Mouse (Mus musculus) monocyte, adult 5-6 weeks (primary cell): ENCODE measurements at regions not wholly inside any gene's neighbourhood (a gene's known extent, or its start where the extent isn't known, plus 50 kb on each side); places are given as distances from the start of the nearest gene placed in this dataset.

Experiments used
- ATAC-seq: fragments of 153-309, 156-312 bp; replicated peaks from 2 replicates; pipeline ENCODE4 v1.8.0; 2017; ENCODE audit warnings: mild to moderate bottlenecking; ENCODE audit not compliant: low TSS enrichment, insufficient number of reproducible peaks, severe bottlenecking, poor library complexity, low FRiP score

DNA sequence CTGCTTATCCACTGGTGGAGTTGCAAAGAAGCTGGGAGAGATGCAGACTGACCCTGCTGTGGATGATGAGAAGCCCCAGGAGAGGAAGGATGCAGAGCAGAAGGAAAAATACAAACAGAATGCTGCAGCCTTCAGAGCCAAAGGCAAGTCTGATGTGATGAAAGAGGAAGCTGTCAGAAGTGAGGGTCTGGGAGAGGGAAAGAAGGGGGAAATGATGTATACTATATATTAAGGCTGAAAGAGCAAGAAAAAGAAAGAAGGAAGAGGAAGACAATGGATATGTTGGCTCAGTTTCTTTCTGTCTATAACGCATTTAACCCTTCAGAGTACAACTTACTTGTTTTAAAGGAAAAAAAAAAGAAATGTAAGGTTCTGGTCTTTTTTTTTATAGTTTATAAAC, 225.4 kb downstream of the Gm5447 start:
- no peak for ATAC-seq

- no peak for ATAC-seq
Observed at GRCm38 (mm10) chr13:31204068-31204467, 230.1 kb downstream of the Gm5447 start.

- no peak for ATAC-seq
Observed at GRCm38 (mm10) chr13:31206381-31206780, 232.4 kb downstream of the Gm5447 start.

GRCm38 (mm10) chr13:31207709-31208108, 233.7 kb downstream of the Gm5447 start:
- ATAC-seq: no peak

GRCm38 (mm10) chr13:31223016-31223415, 249.0 kb downstream of the Gm5447 start:
- ATAC-seq: no peak

GRCm38 (mm10) chr13:31240546-31240945, 266.5 kb downstream of the Gm5447 start:
- ATAC-seq: no peak

GRCm38 (mm10) chr13:31248996-31249395, 275.0 kb downstream of the Gm5447 start:
- no peak for ATAC-seq

DNA sequence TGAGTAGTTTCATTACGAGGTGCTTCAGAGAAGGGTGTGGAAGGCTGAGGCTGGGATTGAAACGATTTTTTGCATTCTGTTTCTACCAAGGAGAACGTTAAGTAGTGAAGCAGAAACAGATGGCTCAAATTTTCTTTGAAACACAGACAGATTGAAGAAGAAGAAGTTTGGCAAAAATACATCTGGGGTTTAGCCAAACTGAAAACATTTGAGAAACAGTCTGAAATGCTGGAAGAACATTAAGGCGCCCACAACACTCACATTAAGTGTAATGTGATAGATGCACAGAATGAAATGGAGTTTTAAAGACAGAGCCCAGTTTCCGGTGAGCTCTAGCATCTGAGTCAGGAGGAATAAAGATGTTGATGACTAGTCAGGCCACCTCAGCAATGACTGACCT, 275.5 kb downstream of the Gm5447 start:
- no peak for ATAC-seq

DNA sequence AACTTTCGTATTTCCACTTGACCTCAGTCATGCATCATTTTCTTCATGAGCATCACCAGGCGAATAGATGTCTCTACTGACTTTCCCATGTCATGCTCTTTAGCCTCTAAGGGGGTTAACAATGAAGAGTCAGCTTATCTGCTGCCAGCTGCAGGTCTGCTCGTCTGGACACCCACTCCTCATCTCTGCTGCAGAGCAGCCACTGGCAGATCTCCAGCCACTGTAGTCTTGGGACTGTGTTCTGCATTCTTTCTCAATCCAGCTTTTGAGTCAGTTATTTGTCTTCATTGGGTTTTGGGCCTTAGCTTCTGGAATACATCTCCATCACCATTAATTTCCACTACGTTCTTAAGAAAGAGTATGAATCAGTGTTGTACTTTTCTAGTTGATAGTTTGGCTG, 280.0 kb downstream of the Gm5447 start:
- ATAC-seq: no peak

DNA sequence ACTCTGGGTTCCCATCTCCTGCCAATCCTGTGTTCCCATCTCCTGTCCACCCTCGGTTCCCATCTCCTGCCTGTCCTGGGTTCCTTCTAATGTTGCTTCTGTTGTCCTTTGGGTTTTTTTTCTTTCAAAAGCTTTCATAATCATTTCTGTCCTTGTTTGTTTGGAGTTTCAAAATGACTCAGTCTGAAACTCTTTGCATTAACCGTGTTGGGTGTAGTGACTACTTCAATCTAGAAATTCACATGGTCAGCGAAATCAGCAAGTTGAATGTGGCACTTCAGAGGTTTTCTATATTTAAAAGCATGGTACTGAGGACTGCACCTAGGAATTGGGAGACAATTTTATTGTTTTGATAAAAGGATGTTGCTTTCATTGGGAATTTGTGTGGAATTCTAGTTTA, 280.7 kb downstream of the Gm5447 start:
- no peak for ATAC-seq

DNA sequence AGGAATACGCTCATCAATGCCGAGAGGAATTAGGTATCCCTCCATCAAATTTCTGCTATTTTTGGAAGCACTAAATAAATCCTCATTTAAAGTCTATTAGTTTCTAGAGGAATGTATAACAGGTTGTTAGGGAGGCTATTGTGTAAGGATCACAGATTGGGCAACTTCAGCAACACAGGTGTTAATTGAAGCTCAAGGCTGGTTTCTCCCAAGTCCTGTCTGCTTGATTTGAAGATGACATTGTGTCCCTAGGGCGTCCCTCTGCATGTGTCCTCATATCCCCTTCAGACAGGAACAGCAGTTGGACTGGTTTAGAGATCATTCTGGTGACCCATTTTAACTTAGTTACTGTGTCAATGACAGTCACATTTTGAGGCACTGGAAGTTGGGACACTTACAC, 281.5 kb downstream of the Gm5447 start:
- ATAC-seq: no peak

DNA sequence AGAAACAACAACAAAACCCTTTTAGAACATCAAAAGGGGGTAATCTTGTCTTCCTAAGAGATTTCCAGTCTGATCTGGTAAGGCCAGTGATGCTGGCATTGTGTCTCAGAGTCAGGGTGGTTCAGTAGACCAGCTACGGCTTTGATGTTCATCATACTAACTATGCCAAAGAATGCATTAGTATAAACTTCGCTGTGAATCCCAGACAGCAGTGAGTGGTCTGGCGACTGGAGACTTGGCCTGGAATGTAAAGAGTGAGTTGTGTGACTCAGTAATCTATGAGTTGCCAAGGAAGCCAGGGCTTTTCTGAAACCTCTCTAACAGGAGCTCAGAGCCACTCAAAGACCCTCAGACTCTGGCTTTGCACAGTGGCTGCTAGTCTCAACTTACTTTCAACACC, 288.1 kb upstream of the Foxq1 start:
- ATAC-seq: no peak

GRCm38 (mm10) chr13:31276005-31276644, 279.8 kb upstream of the Foxq1 start:
- no peak for ATAC-seq

GRCm38 (mm10) chr13:31290630-31291029, 265.3 kb upstream of the Foxq1 start:
- ATAC-seq: no peak

DNA sequence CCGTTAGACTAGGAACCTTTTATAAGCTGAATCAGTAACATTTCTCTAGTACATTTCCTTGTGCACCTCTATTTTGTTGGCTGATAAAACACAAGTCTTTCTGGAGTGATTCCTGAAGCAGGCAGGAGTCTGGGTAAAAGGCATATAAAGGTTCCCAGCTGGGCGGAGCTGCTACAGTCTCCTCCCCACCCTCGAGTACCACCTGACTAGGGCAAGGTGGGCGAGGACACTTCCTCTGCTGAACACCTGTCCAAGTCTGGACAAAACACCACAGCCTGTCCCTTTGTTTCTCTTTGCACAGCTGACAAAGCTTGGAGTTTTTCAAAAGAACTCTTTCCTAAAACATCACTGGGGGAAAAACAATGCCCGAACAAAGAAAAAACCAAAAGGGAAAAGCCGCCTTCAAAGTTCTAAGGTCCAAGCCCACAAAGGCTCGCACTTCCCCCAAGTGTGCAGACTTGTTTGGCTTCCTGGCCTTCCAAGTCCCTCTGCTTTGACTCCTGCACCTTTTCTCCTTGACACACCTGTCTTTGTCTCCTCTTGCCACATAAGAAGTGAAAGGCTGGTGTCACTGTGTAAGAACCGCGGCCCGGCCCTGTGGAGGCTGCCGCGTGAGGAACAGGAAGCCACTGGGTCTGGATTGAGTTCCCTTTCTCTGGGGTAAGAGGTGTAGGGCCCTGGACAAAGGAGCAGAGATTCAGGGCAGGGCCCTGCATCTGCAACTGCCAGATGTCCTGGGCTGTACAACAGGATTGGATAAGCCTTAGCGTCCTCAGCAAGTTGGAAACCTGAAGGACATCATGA, 263.1 kb upstream of the Foxq1 start:
- ATAC-seq: no peak

GRCm38 (mm10) chr13:31294011-31294410, 261.9 kb upstream of the Foxq1 start:
- no peak for ATAC-seq

DNA sequence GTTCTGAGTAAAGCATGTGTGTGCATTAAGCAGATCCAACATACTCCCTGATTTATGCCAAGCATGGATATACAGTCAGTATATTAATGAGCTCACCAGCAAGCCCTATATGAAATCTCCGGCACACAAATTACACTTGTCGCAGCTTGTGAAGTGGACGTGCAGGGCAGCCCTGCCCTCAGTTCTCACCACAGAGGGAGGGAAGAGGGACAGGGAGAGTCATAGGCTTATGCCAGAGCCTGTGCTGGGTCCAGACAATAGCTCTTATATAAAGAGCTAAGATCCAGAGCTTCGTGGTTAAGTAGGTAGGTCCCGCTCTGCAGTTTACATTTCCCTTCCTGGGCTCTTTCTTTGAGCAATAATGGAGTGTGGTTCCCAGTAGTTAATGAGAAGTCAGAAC, 252.7 kb upstream of the Foxq1 start:
- ATAC-seq: no peak

DNA sequence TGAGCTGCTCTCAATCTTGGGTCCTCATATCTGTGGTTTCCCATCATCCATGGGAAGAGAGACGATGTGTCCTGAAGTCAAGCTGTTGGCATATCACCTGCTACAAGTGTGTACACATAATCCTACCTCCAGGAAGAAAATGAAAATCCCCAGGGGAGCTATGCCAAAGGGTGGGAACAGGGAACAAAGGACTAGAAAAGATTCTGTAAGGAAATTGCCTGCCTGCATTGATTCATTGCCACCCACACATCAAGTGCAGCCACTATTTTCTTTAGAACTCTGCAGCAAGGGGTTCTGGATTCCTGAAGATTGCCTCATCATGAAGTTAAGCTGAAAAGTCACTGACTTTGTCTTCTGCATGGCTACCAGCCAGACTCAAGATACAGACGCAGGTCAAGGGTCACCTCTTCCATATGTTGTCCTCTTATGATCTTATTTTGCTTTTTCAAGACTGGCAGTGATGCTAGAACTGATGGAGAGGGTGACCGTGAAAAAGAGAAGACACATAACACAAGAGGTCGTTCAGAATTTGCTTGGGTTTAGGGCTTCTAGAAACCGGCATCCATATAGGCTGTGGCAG, 251.6 kb upstream of the Foxq1 start:
- no peak for ATAC-seq

DNA sequence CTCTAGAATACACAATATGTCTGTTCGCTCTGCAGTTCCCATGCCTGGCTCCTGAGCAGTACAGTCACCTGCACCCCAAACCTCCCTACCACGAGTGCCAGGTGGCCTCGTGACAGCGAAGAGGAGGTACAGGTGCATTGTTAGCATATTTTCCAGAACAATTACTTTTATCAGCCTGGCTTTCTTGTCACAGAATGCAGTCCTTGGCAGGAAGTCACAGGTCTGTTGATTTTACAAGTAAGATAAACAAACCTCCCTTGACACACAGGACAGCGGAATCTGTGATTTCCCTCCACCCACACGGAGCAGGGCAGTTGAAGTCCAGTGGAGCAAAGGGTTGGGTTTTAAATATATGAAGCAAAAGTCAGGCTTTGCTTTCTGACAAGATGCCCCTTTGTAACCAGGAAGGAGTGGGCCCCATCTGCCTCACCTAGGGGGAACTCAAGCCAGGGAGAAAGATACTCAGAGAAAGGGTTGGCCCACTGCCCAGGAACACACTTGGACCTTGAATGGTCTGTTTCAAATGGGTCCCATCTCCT, 246.8 kb upstream of the Foxq1 start:
- no peak for ATAC-seq

GRCm38 (mm10) chr13:31312772-31313171, 243.2 kb upstream of the Foxq1 start:
- no peak for ATAC-seq
